ENCODE assay signal across 9 mouse cellular contexts in genomic region chr10:39386203-39386602, GRCm38 (mm10). TPM values are rescaled to one million over a fixed set of nuclear protein-coding genes. Genes with fewer than 3 reads are reported as not detected.
DNase-seq lines count a peak whose midpoint lies in the region; ATAC-seq lines count a peak whose summit lies in the region.
"Had no signal": no experiment of that assay in that cellular context is flagged by ENCODE, and none has a peak within 500 bp of the region (broad histone marks: within the 10 kb centered on the region; RNA-seq: fewer than 3 reads in every experiment).

No protein-coding gene starts in this region.

- peaks cover 16% of the 10 kb centered on the region for H3K4me1 ChIP-seq in intestine, embryonic 14.5 days (replicated peaks; ENCODE audit: control insufficient read depth, insufficient read depth, low read length)
- H3K4me1 ChIP-seq in intestine, embryonic 16.5 days (ENCODE audit: control insufficient read depth, insufficient read depth, low read length): peaks cover 7% of the 10 kb centered on the region
- H3K4me1 ChIP-seq in brown adipose tissue, adult 24 weeks (ENCODE audit: control insufficient read depth, insufficient read depth, insufficient read length, low read length): peaks cover 5% of the 10 kb centered on the region; the same call in 1 of the 2 replicates
- H3K4me1 ChIP-seq in limb, embryonic 15.5 days: peaks cover 17% of the 10 kb centered on the region

- H3K4me3 ChIP-seq in intestine, embryonic 14.5 days (ENCODE audit: low read depth, low read length): no peak overlapping the region
- no peak overlapping the region for H3K4me3 ChIP-seq in intestine, embryonic 16.5 days (ENCODE audit: low read length)
- H3K4me3 ChIP-seq in brown adipose tissue, adult 24 weeks (ENCODE audit: insufficient read depth, low read depth, low read length): peak overlapping the region; percentile 36
- H3K4me3 ChIP-seq in limb, embryonic 15.5 days: no peak overlapping the region
- H3K4me3 ChIP-seq: neural tube, embryonic 13.5 days had no signal

- no peaks in the 10 kb centered on the region for H3K9me3 ChIP-seq in intestine, embryonic 14.5 days (ENCODE audit: control insufficient read depth, low read length)
- 0 out of 2 replicates have a peak, but pooled peaks cover 4% of the 10 kb centered on the region for H3K9me3 ChIP-seq in intestine, embryonic 16.5 days (ENCODE audit: control insufficient read depth, low read length)
- peaks cover under 1% of the 10 kb centered on the region; the same call in 1 of the 2 replicates for H3K9me3 ChIP-seq in limb, embryonic 15.5 days
- H3K9me3 ChIP-seq: neural tube, embryonic 13.5 days had no signal

- no peak overlapping the region for H3K4me2 ChIP-seq in intestine, embryonic 14.5 days (ENCODE audit: low read length)
- no peak overlapping the region for H3K4me2 ChIP-seq in intestine, embryonic 16.5 days (ENCODE audit: low read depth, low read length)
- H3K4me2 ChIP-seq in limb, embryonic 15.5 days: no peak overlapping the region
- H3K4me2 ChIP-seq: neural tube, embryonic 13.5 days had no signal

- 74% methylated on average over 15 of the region's 15 CpGs for WGBS in intestine, embryonic 14.5 days
- WGBS in intestine, embryonic 16.5 days: 63% methylated on average over 15 of the region's 15 CpGs
- 67% methylated on average over 15 of the region's 15 CpGs for WGBS in limb, embryonic 15.5 days

- ATAC-seq in intestine, embryonic 14.5 days (replicated peaks; ENCODE audit: low FRiP score, low TSS enrichment, low read depth): no peak
- ATAC-seq in intestine, embryonic 16.5 days: no peak
- no peak for ATAC-seq in limb, embryonic 15.5 days (ENCODE audit: insufficient number of reproducible peaks, low FRiP score, low TSS enrichment, low read depth)

- DNase-seq in intestine, embryonic 14.5 days (ENCODE audit: low spot score): no peak
- peak; percentile 52 for DNase-seq in CD4-positive, CD25-positive, alpha-beta regulatory T cell, adult 2 months (ENCODE audit: low read depth, low spot score)
- DNase-seq in cerebellum, postnatal 25 days: no peak
- no peak for DNase-seq in cerebellum, adult 8-10 months
- DNase-seq: left cerebral cortex, postnatal 4 days had no signal

- 0 out of 2 replicates have a peak, but pooled peaks cover 3% of the 10 kb centered on the region for H3K36me3 ChIP-seq in intestine, embryonic 14.5 days (ENCODE audit: control insufficient read depth, insufficient read depth, low read length)
- peaks cover 2% of the 10 kb centered on the region; the same call in 1 of the 2 replicates for H3K36me3 ChIP-seq in intestine, embryonic 16.5 days (ENCODE audit: control insufficient read depth, insufficient read depth, low read length)
- H3K36me3 ChIP-seq in limb, embryonic 15.5 days: peaks cover 7% of the 10 kb centered on the region

- H3K9ac ChIP-seq in intestine, embryonic 14.5 days (ENCODE audit: low read length): no peak overlapping the region
- H3K9ac ChIP-seq in intestine, embryonic 16.5 days (ENCODE audit: low read depth, low read length): no peak overlapping the region
- H3K9ac ChIP-seq in limb, embryonic 15.5 days: no peak overlapping the region
- H3K9ac ChIP-seq: neural tube, embryonic 13.5 days had no signal

- H3K27ac ChIP-seq in intestine, embryonic 14.5 days (ENCODE audit: low read depth): peak overlapping the region; percentile 43; the same call in 1 of the 2 replicates
- no peak overlapping the region for H3K27ac ChIP-seq in intestine, embryonic 16.5 days (ENCODE audit: low read length)
- peak overlapping the region; percentile 85 for H3K27ac ChIP-seq in brown adipose tissue, adult 24 weeks (replicated peaks; ENCODE audit: low read depth, low read length)
- 0 out of 2 replicates have a peak overlapping the region, but pooled peaks have one; percentile 4 for H3K27ac ChIP-seq in limb, embryonic 15.5 days

- no peaks in the 10 kb centered on the region for H3K27me3 ChIP-seq in intestine, embryonic 14.5 days (replicated peaks; ENCODE audit: control insufficient read depth, insufficient read depth, low read length)
- H3K27me3 ChIP-seq in intestine, embryonic 16.5 days (replicated peaks; ENCODE audit: control insufficient read depth, insufficient read depth, low read length): no peaks in the 10 kb centered on the region
- H3K27me3 ChIP-seq in limb, embryonic 15.5 days: no peaks in the 10 kb centered on the region
- H3K27me3 ChIP-seq: neural tube, embryonic 13.5 days had no signal

RNA-seq across cellular contexts. Expression of gene Fyn, which starts 17.5 kb away (rescaled TPM):
- 35.7 and 36.0 TPM in 2 replicates for polyA plus RNA-seq in intestine, embryonic 14.5 days (2014; fragmentation: Nextera tagmentation; extraction: Ambion mirVana)
- polyA plus RNA-seq in intestine, embryonic 16.5 days (2015; fragmentation: Nextera tagmentation; extraction: Ambion mirVana): 14.5 and 16.1 TPM in 2 replicates
- polyA plus RNA-seq in brown adipose tissue, adult 24 weeks (2012; ENCODE audit: insufficient read depth, insufficient read length, missing spikeins): 7.1 and 7.6 TPM in 2 replicates
- polyA plus RNA-seq in limb, embryonic 15.5 days (2015; fragmentation: Nextera tagmentation; extraction: Ambion mirVana): 34.5 and 38.6 TPM in 2 replicates
